Mouse (Mus musculus) hindbrain, embryonic 15.5 days (tissue): ENCODE data around the gene Rslcan18. TPM values are rescaled to one million over a fixed set of nuclear protein-coding genes. Genes with fewer than 3 reads are reported as not detected.

Source experiments
- ATAC-seq: fragments of 200-750 bp; cut with Nextera tagmentation; 2 replicates; pipeline ENCODE4 v1.8.0; 2017; ENCODE audit warnings: low read depth, moderate number of reproducible peaks, moderate TSS enrichment; ENCODE audit not compliant: low FRiP score
- H3K27ac ChIP-seq: fragments of 300-500 bp; sonication (generic); replicated peaks from 2 replicates; pipeline ENCODE4 v1.5.1; 2015; ENCODE audit warnings: mild to moderate bottlenecking, inconsistent platforms
- H3K27me3 ChIP-seq: fragments of 300-500 bp; sonication (generic); 2 replicates; pipeline ENCODE4 v1.6.1; 2015; ENCODE audit warnings: control low read depth, inconsistent platforms
- H3K36me3 ChIP-seq: fragments of 300-500 bp; sonication (generic); 2 replicates; pipeline ENCODE4 v1.6.1; 2015; ENCODE audit warnings: control low read depth, inconsistent platforms
- H3K4me1 ChIP-seq: fragments of 300-500 bp; sonication (generic); replicated peaks from 2 replicates; pipeline ENCODE4 v1.6.1; 2015; ENCODE audit warnings: control low read depth, inconsistent platforms
- H3K4me2 ChIP-seq: fragments of 300-500 bp; sonication (generic); 2 replicates; pipeline ENCODE4 v1.6.1; 2015; ENCODE audit warnings: moderate library complexity, mild to moderate bottlenecking, inconsistent platforms
- H3K4me3 ChIP-seq: fragments of 300-500 bp; sonication (generic); 2 replicates; pipeline ENCODE4 v1.5.1; 2015; ENCODE audit warnings: mild to moderate bottlenecking, inconsistent platforms
- H3K9ac ChIP-seq: fragments of 300-500 bp; sonication (generic); 2 replicates; pipeline ENCODE4 v1.6.1; 2015; ENCODE audit warnings: inconsistent platforms
- H3K9me3 ChIP-seq: fragments of 300-500 bp; sonication (generic); 2 replicates; pipeline ENCODE4 v1.6.1; 2016; ENCODE audit warnings: control low read depth, inconsistent platforms
- WGBS: fragments of 180-500 bp; shearing (Covaris S2); methylation state at CpG from one replicate; pipeline ENCODE4 v1.1.7; 2015; 5-methylcytosine and 5-hydroxymethylcytosine counted together
- polyA plus RNA-seq: library from polyadenylated mRNA; unstranded; fragments of >200 nt; fragmentation: Nextera tagmentation; extraction: Ambion mirVana; gene quantifications from 2 replicates; pipeline ENCODE4 v1.2.1, GENCODE M21; 2015

Rslcan18 gene
- polyA plus RNA-seq, 1 experiment from 2014 or later, result 0.06 TPM

DNA sequence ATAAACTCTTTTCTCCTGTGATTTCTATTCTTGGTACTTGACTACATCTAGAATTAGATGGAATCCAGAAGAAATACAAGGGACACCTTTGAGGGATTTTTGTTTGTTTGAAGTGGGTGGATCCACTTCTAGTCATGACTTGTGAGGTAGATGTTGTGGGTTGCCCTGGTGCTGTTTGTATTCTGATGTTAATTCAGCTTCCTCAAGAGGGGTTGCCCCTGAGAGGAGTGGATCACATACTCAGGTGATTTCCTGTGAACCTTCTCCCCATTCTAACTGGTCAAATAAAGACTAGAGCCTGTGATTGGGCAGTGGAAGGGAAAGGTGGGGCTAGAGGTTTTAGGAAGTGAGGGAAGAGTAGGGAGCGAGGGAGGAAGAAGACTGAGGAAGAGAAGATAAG, 34.1 kb downstream of the Rslcan18 start:
- no peaks in the 10 kb centered on the region for H3K27me3 ChIP-seq
- H3K4me1 ChIP-seq, result peaks cover 12% of the 10 kb centered on the region
- peaks cover 10% of the 10 kb centered on the region for H3K36me3 ChIP-seq
- 0 out of 2 replicates have a peak, but pooled peaks cover 5% of the 10 kb centered on the region for H3K9me3 ChIP-seq
- H3K27ac ChIP-seq, result peak overlapping the region; percentile 79
- H3K9ac ChIP-seq, result peak overlapping the region; percentile 57
- peak overlapping the region; percentile 56 for H3K4me3 ChIP-seq
- ATAC-seq, result no peak
- H3K4me2 ChIP-seq, result peak overlapping the region; percentile 68
- 71% methylated on average over 1 of the region's 1 CpGs for WGBS

DNA sequence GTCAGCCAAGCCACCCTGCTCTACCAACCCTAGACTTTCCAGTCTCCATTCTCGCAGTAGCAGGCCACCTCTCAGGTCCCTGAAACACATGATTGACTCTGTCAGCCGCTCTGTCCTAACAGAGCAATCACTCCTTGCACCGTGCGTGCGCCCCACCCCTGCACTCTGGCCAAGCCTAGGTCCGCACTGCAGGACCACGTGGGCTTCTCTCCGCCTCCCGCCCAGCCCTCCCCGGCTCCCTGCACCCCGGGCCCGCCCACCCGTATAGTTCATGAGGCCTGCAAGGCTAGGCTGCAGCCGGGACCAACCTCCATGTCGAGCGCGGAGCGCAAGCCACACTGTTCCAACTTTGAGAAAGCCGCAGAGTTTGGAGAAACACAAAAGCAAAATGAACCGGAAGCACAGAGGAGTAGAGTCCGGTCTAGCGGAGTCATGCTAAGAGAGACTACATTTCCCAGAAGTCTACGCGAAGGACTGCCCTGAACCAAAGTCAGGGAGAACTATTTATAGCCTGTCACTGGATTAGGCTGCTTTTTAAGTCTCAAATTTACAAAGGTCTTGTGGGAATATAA, 34.8 kb downstream of the Rslcan18 start:
- H3K36me3 ChIP-seq, result peaks cover 15% of the 10 kb centered on the region
- H3K4me2 ChIP-seq, result peak overlapping the region; percentile 68
- peak; percentile 99 for ATAC-seq
- peak overlapping the region; percentile 79 for H3K27ac ChIP-seq
- H3K4me3 ChIP-seq, result peak overlapping the region; percentile 56
- peak overlapping the region; percentile 57 for H3K9ac ChIP-seq
- WGBS, result 1% methylated on average over 24 of the region's 24 CpGs
- H3K4me1 ChIP-seq, result peaks cover 12% of the 10 kb centered on the region
- 0 out of 2 replicates have a peak, but pooled peaks cover 9% of the 10 kb centered on the region for H3K9me3 ChIP-seq
- H3K27me3 ChIP-seq, result no peaks in the 10 kb centered on the region

DNA sequence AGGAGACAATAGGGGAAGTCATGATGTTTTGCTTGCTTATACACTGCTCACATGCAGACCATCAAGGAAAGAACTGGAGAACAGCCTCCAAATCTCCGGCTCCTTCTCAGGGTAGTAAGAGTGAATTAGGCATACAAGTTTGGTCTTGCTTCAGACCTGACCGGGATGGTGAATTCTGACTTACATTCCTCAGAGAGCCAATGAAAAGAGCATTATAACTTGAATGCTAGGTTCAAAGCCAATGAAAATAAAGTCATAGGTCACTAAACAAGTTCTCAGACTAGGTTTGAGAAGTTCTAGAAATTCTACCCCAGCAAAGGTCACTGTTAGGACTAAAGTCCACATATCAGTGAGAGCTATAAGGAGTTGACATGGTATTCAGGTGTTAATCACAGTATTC, 38.8 kb downstream of the Rslcan18 start:
- no peak for ATAC-seq
- Histone ChIP-seq H3K4me1 (peaks cover 12% of the 10 kb centered on the region), H3K4me2 (no peak overlapping the region), H3K4me3 (no peak overlapping the region), H3K36me3 (peaks cover 41% of the 10 kb centered on the region), H3K9ac (no peak overlapping the region), H3K27me3 (no peaks in the 10 kb centered on the region), H3K9me3 (peaks cover 26% of the 10 kb centered on the region; the same call in 1 of the 2 replicates), H3K27ac (no peak overlapping the region)
- 100% methylated on average over 2 of the region's 2 CpGs for WGBS

DNA sequence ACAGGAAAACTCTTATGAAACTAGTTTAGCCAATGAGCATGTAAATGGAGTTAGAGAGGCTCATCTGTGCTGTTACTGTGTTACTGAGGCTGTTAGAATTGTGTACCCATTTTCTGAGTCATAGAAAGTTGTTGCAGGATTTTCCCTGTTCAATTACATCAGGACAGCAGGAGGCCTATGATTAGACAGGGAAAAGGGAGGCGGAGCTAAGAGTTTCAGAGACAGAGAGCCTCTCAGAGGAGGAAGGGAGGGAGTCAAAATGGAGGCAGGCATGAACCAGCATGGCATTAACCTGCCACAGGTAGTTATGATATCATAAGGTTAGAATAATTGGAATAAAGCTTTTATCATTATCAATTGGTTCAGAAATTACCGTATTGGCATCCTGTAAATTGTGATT, 43.3 kb downstream of the Rslcan18 start:
- 92% methylated on average over 2 of the region's 2 CpGs for WGBS
- H3K36me3 ChIP-seq, result peaks cover 69% of the 10 kb centered on the region
- H3K4me2 ChIP-seq, result no peak overlapping the region
- H3K9me3 ChIP-seq, result peaks cover 45% of the 10 kb centered on the region
- H3K4me1 ChIP-seq, result no peaks in the 10 kb centered on the region
- H3K27ac ChIP-seq, result no peak overlapping the region
- no peaks in the 10 kb centered on the region for H3K27me3 ChIP-seq
- H3K4me3 ChIP-seq, result no peak overlapping the region
- no peak overlapping the region for H3K9ac ChIP-seq
- no peak for ATAC-seq

DNA sequence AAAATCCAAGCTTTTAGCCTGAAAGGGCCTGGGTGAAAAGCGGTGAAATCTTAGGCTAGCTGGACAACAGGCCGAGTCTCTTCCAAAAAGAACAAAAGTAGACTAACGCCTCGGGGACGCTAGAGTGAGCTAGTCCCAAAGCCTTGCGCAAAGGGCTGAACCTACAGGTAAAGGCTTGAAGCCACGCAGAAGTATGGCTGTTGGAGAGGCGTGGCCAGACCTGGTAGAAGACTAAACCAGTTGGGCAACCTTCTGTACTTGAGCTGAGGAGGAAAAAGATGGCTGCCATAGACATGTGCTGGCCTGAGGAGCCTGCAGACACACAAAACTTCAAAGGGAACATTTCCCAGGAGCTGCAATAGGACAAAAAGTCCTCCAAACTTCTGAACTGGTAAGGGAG, 50.7 kb downstream of the Rslcan18 start:
- peaks cover under 1% of the 10 kb centered on the region; the same call in 1 of the 2 replicates for H3K4me1 ChIP-seq
- WGBS, result 91% methylated on average over 8 of the region's 8 CpGs
- H3K4me2 ChIP-seq, result no peak overlapping the region
- no peak overlapping the region for H3K4me3 ChIP-seq
- H3K27ac ChIP-seq, result no peak overlapping the region
- no peaks in the 10 kb centered on the region for H3K27me3 ChIP-seq
- peaks cover 11% of the 10 kb centered on the region for H3K9me3 ChIP-seq
- H3K9ac ChIP-seq, result no peak overlapping the region
- H3K36me3 ChIP-seq, result peaks cover 33% of the 10 kb centered on the region
- ATAC-seq, result no peak

DNA sequence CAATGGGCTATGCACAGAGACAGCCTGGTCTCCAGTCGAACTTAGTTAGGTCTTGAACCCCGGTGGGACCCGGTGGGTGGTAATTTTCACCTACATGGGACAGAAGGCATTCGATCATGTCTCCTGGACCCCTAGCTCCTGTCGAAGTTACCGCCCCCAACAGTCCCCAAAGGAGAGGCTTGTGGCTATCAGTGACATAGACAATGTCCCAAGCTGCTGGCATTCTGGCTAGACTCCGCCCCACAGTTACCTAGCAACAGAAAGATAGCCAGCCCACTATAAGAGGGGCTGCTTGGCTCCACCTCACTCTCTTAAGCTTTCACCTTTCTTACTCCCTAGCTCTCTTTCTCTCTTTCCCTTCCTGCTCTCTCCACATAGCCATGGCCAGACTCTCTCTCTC, 53.6 kb downstream of the Rslcan18 start:
- no peak for ATAC-seq
- peaks cover 12% of the 10 kb centered on the region for H3K36me3 ChIP-seq
- 60% methylated on average over 7 of the region's 7 CpGs for WGBS
- no peaks in the 10 kb centered on the region for H3K9me3 ChIP-seq
- no peaks in the 10 kb centered on the region for H3K27me3 ChIP-seq
- peaks cover 6% of the 10 kb centered on the region for H3K4me1 ChIP-seq
- H3K4me3 ChIP-seq, result no peak overlapping the region
- no peak overlapping the region for H3K4me2 ChIP-seq
- no peak overlapping the region for H3K9ac ChIP-seq
- H3K27ac ChIP-seq, result no peak overlapping the region

DNA sequence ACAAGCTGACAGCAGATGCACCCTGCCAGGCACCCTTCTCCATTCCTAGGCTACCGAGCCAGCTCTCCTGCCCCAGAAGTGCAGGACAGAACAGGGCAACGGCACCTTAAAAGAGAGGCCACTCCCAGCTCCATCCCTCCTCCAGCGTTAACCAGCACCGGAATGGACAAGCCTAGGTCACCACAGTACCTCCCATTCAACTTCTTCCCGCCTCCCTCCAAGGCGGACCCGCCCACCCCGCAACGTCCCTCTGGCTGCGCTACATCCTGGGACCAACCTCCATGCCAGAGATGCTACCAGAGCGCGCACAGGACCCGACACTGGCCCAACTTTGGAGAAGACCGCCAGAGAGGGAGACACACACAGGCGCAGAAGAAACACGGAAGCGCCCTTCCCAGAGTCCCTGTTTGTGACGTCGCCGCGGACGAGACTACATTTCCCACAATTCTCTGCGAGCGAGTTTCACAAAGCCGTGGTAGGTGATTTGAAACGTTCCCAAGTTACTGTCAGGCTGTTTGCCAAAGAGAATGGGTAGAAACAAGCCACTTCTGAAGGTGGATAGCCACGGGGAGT, 55.2 kb downstream of the Rslcan18 start, which contains the start of gene Zfp712:
Zfp712 (minus strand) TSS at position 385 of the 573 bp plus-strand sequence.
- WGBS, result under 1% methylated on average over 27 of the region's 27 CpGs
- Histone ChIP-seq H3K4me2 (peak within 1 kb of the TSS; percentile 82), H3K27me3 (no peaks in the 10 kb centered on the region), H3K27ac (peak within 1 kb of the TSS; percentile 76), H3K36me3 (peaks cover 8% of the 10 kb centered on the region; the same call in 1 of the 2 replicates), H3K4me3 (peak within 1 kb of the TSS; percentile 61), H3K9ac (peak within 1 kb of the TSS; percentile 72), H3K9me3 (no peaks in the 10 kb centered on the region), H3K4me1 (peaks cover 6% of the 10 kb centered on the region)
- ATAC-seq, result peak; percentile 96

DNA sequence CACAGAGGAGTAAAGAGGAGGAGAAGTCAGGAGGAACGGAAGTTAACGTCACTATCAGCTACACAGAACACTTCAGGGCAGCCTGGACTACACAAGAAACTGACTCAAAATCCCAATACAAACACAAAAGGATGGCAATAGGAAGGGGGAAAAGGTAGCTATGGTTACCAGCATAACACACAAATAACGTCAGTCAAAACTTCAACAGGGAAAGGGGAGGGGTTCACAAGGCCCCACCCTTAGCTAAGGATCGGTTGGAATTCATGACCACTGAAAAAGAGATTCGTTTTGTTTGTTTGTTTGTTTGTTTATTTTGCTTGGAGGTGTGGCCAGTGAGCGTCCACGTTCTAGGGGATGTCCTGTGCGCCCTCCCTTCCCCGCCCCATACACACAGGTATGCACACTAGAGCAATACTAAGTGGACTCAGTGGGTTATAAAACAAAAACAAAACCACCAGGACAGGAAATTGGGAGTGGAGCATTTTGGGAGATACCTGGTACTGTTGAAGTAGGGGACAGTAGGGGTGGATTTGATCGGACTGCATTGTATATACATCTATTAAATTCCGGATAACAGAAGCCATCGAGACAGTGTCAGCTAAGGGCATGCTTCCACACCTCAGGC, 55.8 kb downstream of the Rslcan18 start:
- Histone ChIP-seq H3K27ac (peak overlapping the region; percentile 76), H3K36me3 (peaks cover 2% of the 10 kb centered on the region; the same call in 1 of the 2 replicates), H3K4me1 (peaks cover 6% of the 10 kb centered on the region), H3K9me3 (no peaks in the 10 kb centered on the region), H3K27me3 (no peaks in the 10 kb centered on the region), H3K9ac (peak overlapping the region; percentile 72), H3K4me2 (peak overlapping the region; percentile 82), H3K4me3 (peak overlapping the region; percentile 61)
- 3% methylated on average over 12 of the region's 12 CpGs for WGBS
- peak; percentile 49 for ATAC-seq

Other genes with a start within 250 kb of the Rslcan18 start
- 3.1 and 3.3 TPM in 2 replicates for gene Gm10767, start 211.3 kb downstream of the Rslcan18 start, polyA plus RNA-seq
- gene Zfp712, start 55.1 kb downstream of the Rslcan18 start, polyA plus RNA-seq, result 5.7 and 6.7 TPM in 2 replicates
- 8.9 TPM in 2 replicates for gene Zfp708, start 18.3 kb downstream of the Rslcan18 start, polyA plus RNA-seq
- 0.85 and 2.0 TPM in 2 replicates for gene Gm28557, start 7.7 kb downstream of the Rslcan18 start, polyA plus RNA-seq
- gene Zfp759, start 5.4 kb upstream of the Rslcan18 start, polyA plus RNA-seq, result 4.0 and 4.4 TPM in 2 replicates
- gene Rsl1, start 56.9 kb upstream of the Rslcan18 start, polyA plus RNA-seq, result 6.3 and 6.8 TPM in 2 replicates
- gene Zfp455, start 78.2 kb upstream of the Rslcan18 start, polyA plus RNA-seq, result 2.0 and 2.2 TPM in 2 replicates
- gene Zfp458, start 162.2 kb upstream of the Rslcan18 start, polyA plus RNA-seq, result 4.7 and 6.0 TPM in 2 replicates
- 1.1 and 1.3 TPM in 2 replicates for gene Zfp457, start 190.2 kb upstream of the Rslcan18 start, polyA plus RNA-seq
- gene Zfp595, start 216.3 kb upstream of the Rslcan18 start, polyA plus RNA-seq, result 1.7 and 1.9 TPM in 2 replicates
- 0.35 TPM in 1 of 2 replicates, not detected in the other for gene Gm28044, start 244.3 kb upstream of the Rslcan18 start, polyA plus RNA-seq
- gene Zfp953, start 244.3 kb upstream of the Rslcan18 start, polyA plus RNA-seq, result 0.42 and 0.58 TPM in 2 replicates